Mouse (Mus musculus): ENCODE data around the gene Rad17.
A peak's percentile ranks its signal among the peaks of the same experiment; 100 is the strongest.

Gene Rad17

DNA sequence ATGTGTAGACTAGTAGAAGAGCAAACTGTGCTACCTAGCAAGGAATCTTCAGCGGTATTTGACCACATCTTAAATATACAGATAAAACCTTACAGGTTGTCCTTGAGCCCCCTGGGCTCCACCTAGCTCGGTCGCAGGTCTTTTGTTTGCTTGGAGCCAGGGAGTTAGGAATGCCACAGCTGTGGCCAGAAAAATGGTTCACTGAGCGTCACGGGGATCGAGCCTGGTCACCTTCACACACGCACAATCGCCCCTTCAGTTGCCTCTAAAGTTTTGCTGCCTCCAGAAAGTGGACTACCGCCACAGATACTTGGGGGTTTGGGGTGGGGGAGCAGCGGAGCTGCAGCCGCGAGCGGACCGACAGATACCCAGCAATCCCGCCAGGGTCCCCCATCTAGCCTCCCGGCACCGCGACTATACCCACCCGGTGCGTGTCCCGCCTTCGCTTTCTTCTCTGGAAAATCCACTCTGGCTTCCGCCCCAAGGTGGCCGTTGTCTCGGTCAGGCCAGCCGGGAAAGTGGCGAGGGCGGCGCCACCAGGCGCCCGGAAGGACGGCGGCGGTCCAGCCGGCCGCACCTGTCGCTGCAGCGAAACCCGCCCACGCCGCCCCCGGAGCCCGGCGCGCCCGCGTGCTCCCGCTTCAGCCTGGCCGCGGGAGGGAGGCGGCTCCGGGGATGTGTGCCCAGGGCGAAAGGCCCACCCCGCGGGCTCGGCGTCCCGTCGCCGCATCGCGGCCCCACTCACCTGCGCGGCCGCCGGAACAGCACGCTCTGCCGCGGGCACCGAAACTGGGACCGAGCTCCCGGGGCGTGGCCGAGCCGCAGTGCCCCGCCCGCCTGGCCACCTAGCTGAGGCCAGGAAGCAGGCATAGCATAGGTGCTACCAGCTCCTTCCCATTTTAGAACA is 34.4 kb downstream of the Rad17 start, which contains the start of gene Marveld2:
Marveld2 (minus strand) TSS at position 791 of the 907 bp plus-strand sequence.
- peak; percentile 65 for DNase-seq (ENCODE audit: low spot score)

GRCm38 (mm10) chr13:100612903-100613302 is 37.9 kb downstream of the Rad17 start:
- no peak for DNase-seq (ENCODE audit: low spot score)

DNA sequence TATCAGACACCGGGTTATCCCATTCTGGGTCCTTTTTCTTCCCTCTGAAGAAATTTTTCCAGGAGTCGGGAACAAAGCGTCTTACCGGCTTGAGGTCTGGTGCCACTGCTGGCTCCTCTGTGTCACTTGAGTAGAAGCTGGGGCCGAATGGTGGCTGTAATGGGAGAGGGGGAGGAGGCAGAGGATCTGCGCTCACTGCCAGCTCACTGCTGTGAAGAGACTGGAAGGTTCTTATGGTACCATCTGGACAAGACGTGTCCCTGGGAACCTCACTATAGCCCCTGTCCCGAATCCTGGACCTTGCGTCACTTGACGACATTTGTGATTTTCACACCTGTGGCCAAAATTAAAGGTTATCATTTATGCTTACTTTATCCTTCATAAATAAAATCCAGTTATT is 38.6 kb downstream of the Rad17 start:
- DNase-seq (ENCODE audit: low spot score): no peak

- DNase-seq (ENCODE audit: low spot score): no peak
Measured at GRCm38 (mm10) chr13:100611266-100611665, 39.6 kb downstream of the Rad17 start.

- no peak for DNase-seq (ENCODE audit: low spot score)
Measured at GRCm38 (mm10) chr13:100607756-100608155, 43.1 kb downstream of the Rad17 start.

DNA sequence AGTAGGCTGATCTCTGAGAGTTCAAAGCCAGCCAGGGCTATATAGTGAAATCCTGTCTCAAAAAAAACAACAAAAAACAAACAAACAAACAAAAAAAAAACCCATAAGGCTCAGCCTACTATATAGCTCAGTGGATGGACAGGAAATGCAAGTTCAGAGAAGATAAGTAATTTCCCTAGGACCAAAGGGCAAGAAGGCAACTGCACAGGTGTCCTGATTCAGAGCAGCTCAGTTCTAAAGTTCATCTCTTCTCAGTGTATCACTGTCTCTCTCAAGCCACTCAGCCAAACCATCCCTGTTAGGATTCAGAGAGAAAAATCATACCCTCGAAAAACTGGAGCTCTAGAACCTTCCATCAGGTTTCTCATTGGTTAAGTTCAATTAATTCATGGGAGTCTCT is 45.0 kb downstream of the Rad17 start:
- no peak for DNase-seq (ENCODE audit: low spot score)

DNA sequence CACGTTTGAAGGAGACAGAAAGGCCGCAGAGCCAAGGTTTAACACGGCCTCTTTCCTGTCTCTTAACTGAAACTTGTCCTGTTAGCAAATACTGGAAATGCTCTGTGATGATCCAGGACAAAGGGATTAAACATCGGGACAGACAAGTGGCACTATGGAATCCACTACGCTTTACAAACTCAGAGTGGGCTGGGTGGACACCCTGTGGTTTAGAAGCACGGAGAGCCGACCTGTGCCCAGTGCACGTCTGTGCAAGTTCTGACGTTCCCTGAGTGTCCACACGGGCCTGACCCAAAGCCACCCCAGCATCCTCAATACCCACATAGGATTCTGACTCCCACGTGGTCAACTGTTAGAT is 47.1 kb downstream of the Rad17 start:
- DNase-seq (ENCODE audit: low spot score): no peak

DNA sequence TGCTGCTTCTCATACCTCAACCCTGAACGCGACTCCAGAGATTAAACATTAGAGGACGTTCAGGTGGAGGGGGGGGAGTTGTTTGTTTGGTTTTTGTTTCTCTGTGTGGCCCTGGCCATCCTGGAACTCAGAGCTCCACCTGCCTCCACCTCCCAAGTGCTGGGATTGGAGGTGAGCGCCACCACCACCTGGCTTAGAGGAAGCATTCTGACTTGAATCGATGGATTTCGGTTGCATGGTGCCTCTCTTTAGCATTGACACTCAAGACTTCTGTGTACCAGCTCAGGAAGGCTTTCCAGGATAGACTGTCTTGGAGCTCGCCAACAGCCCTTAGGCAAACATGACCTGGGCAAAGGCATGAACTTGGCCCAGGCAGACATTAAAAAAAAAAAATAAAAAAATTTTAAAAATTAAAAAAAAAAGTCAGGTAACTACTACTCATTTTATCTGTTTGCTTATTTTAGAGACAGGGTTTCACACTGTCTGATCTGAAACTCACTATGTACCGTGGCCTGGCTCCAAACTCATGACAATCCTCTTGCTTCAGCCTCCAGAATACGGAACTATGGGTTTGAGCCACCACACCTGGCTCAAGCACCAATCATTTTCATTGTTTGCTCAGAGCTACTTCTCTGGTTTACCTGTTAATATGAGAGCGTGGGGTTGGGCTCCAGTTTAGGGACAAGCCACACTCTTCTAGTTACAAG is 47.7 kb downstream of the Rad17 start:
- no peak for DNase-seq (ENCODE audit: low spot score)

DNA sequence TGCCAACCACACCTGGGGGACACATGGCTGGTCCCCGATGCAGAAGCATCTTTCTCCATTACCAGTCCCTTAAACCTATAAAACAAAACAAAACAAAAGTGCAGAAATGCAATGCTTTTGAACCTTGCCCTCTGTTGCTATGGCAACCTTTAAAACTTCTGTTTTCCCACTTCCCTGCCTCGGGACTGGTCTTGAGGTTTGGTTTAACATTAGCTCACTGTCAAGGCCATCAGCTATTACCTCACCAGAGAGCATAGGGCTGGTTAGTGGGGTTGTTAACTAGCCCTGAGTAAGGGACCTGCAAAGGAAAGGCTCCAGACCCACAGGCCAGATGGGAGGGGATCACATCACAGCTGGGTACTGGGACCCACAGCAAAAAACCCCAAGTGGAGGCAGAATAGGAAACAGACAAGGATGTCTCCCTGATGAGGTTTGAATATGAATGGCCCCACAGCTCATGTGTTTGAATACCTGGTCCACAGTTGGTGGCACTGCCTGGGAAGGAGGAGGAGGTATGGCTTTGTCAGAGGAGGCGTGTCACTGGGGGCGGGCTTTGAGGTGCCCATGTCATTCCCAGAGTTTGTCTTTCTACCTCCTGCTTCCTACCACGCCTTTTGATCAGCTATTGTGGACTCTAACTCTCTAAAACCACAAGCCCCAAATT is 48.5 kb downstream of the Rad17 start:
- DNase-seq (ENCODE audit: low spot score): no peak

DNA sequence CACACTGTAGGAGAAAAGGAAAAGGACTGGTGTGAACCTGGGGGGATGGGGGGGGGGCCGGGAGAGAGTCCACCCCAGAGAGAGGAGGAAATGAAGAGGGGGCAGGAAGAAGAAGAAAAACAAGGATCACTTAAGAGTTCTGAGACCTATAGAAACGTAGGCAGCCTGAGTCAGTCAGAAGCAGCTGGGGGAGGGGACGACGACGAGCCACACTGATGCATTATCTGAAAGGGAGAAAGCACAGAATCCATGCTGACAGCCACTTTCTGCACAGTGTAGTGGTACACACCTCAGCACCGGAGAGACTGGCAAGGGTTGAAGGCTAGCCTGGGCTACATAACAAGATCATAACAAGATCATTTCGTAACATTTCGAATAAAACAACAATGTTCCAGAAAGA is 49.8 kb downstream of the Rad17 start:
- no peak for DNase-seq (ENCODE audit: low spot score)

DNA sequence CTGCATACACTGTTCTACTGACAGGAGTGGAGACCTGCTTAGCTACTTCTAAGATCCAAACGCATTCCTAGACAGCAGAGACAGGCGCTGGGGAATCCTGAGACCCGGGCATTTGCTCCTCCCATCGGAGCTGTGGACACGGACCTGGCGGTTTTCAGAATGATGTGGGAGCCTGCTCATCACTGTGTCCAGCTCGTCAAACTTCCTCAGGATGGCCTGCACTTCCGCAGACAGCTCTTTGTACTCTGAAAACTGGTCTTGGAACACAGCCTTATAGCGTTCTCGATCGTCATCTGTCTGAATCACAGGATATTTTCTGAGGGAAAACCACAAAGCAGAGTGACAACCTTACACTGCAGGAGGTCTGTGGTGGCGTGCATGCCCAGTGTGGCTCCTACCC is 50.5 kb downstream of the Rad17 start:
- no peak for DNase-seq (ENCODE audit: low spot score)

- DNase-seq (ENCODE audit: low spot score): no peak
Measured at GRCm38 (mm10) chr13:100597284-100597683, 53.6 kb downstream of the Rad17 start.

GRCm38 (mm10) chr13:100595552-100595885 is 55.3 kb downstream of the Rad17 start:
- no peak for DNase-seq (ENCODE audit: low spot score)

- no peak for DNase-seq (ENCODE audit: low spot score)
Measured at GRCm38 (mm10) chr13:100594838-100595551, 55.9 kb downstream of the Rad17 start.

DNA sequence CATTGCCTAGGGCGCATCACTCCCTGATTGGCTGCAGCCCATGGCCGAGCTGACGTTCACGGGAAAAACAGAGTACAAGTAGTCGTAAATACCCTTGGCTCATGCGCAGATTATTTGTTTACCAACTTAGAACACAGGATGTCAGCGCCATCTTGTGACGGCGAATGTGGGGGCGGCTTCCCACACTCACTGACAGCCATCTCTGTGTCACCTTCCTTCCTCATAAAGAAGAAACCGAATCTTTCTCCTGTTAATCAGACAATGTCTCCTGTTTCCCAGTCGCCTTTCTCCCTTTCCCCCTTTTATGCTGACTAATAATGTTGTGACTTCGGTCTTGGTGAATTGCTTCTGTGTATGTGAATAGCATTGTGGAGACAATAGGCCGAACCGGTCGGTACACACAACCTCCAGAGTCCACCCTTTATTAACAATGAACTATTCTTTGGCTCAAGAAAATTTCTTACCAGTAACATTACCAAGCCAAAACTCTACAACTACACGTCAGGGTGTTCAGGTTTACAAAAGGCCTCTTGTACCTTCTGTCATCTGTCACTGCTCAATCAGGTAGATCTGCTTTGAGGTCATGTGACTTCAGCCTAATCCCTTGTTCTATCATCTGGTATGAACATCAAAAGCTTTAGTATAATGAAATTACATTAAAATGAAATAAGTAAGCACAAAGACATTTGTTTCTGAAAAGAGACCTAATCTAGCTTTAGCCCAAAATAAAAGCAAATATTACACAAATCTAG is 56.6 kb downstream of the Rad17 start:
- DNase-seq (ENCODE audit: low spot score): no peak

GRCm38 (mm10) chr13:100588646-100589045 is 62.2 kb downstream of the Rad17 start:
- no peak for DNase-seq (ENCODE audit: low spot score)

GRCm38 (mm10) chr13:100582144-100582543 is 68.7 kb downstream of the Rad17 start:
- no peak for DNase-seq (ENCODE audit: low spot score)

DNA sequence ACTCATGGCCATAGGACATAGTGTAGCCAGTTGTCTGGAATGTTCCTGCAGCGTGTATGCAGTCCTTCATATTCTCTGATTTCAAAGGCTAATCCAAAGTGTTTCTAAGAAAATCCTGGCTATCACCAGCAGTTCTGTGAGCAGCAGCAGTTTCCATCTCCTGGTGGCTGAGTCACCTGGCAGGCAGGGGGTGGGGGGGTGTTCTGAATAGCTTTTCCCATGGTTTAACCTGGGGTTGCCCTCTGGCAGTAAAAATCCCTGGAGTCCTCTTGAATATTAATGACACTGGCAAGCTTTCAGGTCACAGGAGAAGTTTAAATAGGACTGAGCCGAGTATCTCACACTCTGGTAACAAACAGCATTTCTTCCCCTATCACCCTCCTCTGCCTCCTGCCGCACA is 69.2 kb downstream of the Rad17 start:
- DNase-seq (ENCODE audit: low spot score): no peak

GRCm38 (mm10) chr13:100579951-100580350 is 70.9 kb downstream of the Rad17 start:
- no peak for DNase-seq (ENCODE audit: low spot score)

- DNase-seq (ENCODE audit: low spot score): no peak
Measured at GRCm38 (mm10) chr13:100579220-100579619, 71.6 kb downstream of the Rad17 start.

DNA sequence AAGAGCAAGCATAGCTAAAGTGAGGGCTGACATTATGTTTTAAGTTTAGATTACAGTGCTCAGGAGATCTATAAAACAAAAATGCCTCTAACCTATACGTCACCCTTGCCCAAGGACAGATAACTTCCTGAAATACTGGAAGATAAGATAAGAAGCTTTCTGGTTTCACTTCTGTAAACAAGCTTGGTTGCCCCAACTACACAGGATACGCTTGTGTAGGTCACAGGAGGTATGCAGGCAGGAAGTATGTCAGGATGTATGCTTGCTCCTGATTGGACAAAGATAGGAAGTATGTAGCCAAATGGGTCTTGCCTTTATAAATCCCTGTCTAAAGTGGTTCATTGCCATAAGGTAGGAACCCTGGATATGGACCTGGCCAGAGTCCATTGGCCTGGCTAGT is 74.9 kb downstream of the Rad17 start:
- no peak for DNase-seq (ENCODE audit: low spot score)

- DNase-seq (ENCODE audit: low spot score): no peak
Measured at GRCm38 (mm10) chr13:100570713-100571112, 80.1 kb downstream of the Rad17 start.
